Mouse (Mus musculus) bone marrow, adult 2 months (tissue): ENCODE results near the gene Itsn1. TPM values are rescaled to one million over a fixed set of nuclear protein-coding genes. Genes with fewer than 3 reads are reported as not detected.

ENCODE experiments used
- H3K27ac ChIP-seq: fragments of 200-500 bp; 2 replicates; pipeline ENCODE4 v1.5.1; 2012; ENCODE audit warnings: low read depth, mild to moderate bottlenecking, control low read depth, inconsistent platforms, low read length; ENCODE audit not compliant: control insufficient read depth, poor library complexity, insufficient read depth
- H3K4me1 ChIP-seq: fragments of 200-500 bp; 2 replicates; pipeline ENCODE4 v1.6.1; 2011; ENCODE audit warnings: low read length; ENCODE audit not compliant: control insufficient read depth, insufficient read depth
- H3K4me3 ChIP-seq: fragments of 200-500 bp; replicated peaks from 2 replicates; pipeline ENCODE3; 2011; ENCODE audit warnings: mild to moderate bottlenecking, low read depth, low read length, control low read depth; ENCODE audit not compliant: control insufficient read depth
- CTCF ChIP-seq: fragments of 200-500 bp; IDR thresholded peaks from 2 replicates; pipeline ENCODE4 v1.5.1; 2011; ENCODE audit warnings: low read length, control low read depth; ENCODE audit not compliant: control insufficient read depth, insufficient read depth
- POLR2A ChIP-seq: fragments of 200-500 bp; IDR thresholded peaks from 2 replicates; pipeline ENCODE4 v1.6.1; 2011; ENCODE audit warnings: low read depth, mild to moderate bottlenecking, control low read depth, low read length, borderline replicate concordance; ENCODE audit not compliant: control insufficient read depth
- WGBS: fragments of 180-500 bp; shearing (Covaris S2); methylation state at CpG from one replicate; pipeline ENCODE4 v1.1.7; 2018; 5-methylcytosine and 5-hydroxymethylcytosine counted together
- polyA plus RNA-seq: library from polyadenylated mRNA; stranded (reverse); fragments of >200 nt; gene quantifications from 2 replicates; pipeline ENCODE4 v1.2.4, GENCODE M21; 2011; ENCODE audit warnings: low replicate concordance; ENCODE audit not compliant: missing spikeins, insufficient read depth, insufficient read length

Gene Itsn1
- polyA plus RNA-seq, 1 experiment = 158 TPM

DNA sequence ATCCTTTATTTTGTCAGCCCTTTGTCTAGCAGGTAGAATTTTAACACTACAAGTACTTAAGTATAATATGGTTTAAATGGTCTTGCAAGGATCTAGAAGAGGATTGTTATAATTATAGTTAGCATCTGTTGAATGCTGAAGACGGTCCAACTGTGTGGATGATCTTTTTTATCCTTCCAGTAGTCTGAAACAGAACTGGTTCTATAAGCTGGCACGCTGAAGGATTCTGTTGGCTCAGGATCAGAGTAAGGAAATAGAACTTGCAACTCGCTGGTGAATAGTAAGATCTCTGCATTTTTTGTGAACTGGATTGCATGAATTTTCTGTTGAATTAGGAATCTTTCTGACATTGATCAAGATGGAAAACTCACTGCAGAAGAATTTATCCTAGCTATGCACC, 86.0 kb downstream of the Itsn1 start:
- WGBS = 91% methylated on average over 3 of the region's 3 CpGs
- Histone ChIP-seq H3K4me1 (no peaks in the 10 kb centered on the region), H3K4me3 (no peak overlapping the region), H3K27ac (no peak overlapping the region)
- TF ChIP-seq POLR2A (no peak), CTCF (no peak)

DNA sequence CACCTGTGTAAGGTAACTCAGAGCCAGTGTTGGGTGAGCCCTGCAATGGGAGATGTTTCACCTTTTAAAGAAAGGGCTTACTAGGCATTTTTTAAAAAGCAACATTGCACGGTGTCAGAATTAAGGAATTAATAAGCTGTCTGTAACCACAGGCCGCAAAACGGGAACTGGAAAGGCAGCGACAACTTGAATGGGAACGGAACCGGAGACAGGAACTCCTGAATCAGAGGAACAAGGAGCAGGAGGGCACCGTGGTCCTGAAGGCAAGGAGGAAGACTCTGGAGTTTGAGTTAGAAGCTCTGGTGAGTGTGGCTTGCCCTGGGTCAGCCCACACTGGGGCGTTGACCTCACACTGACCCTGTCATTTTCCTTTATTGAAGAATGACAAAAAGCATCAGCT, 91.2 kb downstream of the Itsn1 start:
- H3K27ac ChIP-seq = no peak overlapping the region
- no peaks in the 10 kb centered on the region for H3K4me1 ChIP-seq
- no peak overlapping the region for H3K4me3 ChIP-seq
- TF ChIP-seq CTCF (no peak), POLR2A (no peak)
- WGBS = 46% methylated on average over 8 of the region's 8 CpGs

- WGBS = 89% methylated on average over 7 of the region's 7 CpGs
- H3K4me3 ChIP-seq = no peak overlapping the region
- peaks cover 1% of the 10 kb centered on the region; the same call in 1 of the 2 replicates for H3K4me1 ChIP-seq
- no peak overlapping the region for H3K27ac ChIP-seq
- TF ChIP-seq POLR2A = no peak
Observed at GRCm38 (mm10) chr16:91822325-91822724, 93.2 kb downstream of the Itsn1 start.

DNA sequence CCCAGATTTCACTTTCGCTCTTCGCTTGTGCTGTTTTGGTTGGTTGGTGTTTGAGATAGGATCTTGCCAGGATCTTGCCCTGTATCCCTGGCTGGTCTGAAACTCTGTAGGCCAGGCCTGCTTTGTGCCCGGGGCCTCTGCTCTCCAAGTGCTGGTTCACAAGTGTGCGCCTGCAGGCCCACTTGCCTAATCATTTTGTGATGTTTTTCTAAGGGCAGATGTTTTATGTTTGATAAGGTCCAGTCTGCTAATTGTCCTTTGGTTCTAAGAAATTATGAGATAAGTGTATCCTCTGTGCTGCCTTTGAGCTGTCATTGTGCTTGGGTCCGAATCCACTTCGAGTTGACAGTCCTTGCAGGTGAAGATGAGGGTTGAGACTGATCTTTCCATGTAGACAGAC, 93.7 kb downstream of the Itsn1 start:
- TF ChIP-seq POLR2A (no peak), CTCF (no peak)
- Histone ChIP-seq H3K4me1 (peaks cover 1% of the 10 kb centered on the region; the same call in 1 of the 2 replicates), H3K4me3 (no peak overlapping the region), H3K27ac (no peak overlapping the region)
- WGBS = 61% methylated on average over 6 of the region's 6 CpGs

DNA sequence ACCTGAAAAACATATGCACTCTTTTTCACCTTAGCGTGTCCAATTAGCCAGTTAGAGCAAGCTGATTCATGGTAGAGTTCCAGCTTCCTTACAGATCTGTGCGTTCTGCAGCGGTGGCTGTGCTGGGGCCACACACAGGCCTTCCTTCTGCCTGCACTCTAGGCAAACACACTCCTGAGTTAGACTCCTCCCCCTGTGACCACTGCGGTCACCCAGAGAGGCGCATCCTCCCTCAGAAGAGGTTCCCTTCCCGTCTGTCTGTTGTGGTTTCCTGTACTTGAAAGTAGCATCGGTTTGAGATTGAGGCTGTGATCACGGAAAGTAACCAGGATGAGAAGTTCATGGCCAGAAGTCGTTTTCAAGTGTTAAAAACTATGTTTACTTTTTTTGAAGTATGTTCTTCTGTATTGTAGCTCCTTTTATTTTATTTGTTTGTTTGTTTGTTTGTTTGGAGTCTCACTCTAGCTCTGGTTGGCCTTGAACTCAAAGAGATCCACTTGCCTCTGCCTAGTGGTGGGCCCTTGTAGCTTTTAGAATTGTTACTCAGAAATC, 96.8 kb downstream of the Itsn1 start:
- H3K27ac ChIP-seq = no peak overlapping the region
- H3K4me3 ChIP-seq = no peak overlapping the region
- peaks cover 1% of the 10 kb centered on the region; the same call in 1 of the 2 replicates for H3K4me1 ChIP-seq
- WGBS = 2% methylated on average over 9 of the region's 9 CpGs
- TF ChIP-seq CTCF = no peak
- TF ChIP-seq POLR2A = no peak

- TF ChIP-seq CTCF = no peak
- TF ChIP-seq POLR2A = no peak
- Histone ChIP-seq H3K4me3 (no peak overlapping the region), H3K27ac (no peak overlapping the region), H3K4me1 (peaks cover 1% of the 10 kb centered on the region; the same call in 1 of the 2 replicates)
- WGBS = 91% methylated on average over 2 of the region's 2 CpGs
Observed at GRCm38 (mm10) chr16:91826893-91827292, 97.8 kb downstream of the Itsn1 start.

GRCm38 (mm10) chr16:91827456-91827855, 98.4 kb downstream of the Itsn1 start:
- Histone ChIP-seq H3K4me1 (peaks cover 1% of the 10 kb centered on the region; the same call in 1 of the 2 replicates), H3K4me3 (no peak overlapping the region), H3K27ac (no peak overlapping the region; the same call in 1 of the 2 replicates)
- TF ChIP-seq POLR2A = no peak
- TF ChIP-seq CTCF = no peak
- 86% methylated on average over 5 of the region's 5 CpGs for WGBS

DNA sequence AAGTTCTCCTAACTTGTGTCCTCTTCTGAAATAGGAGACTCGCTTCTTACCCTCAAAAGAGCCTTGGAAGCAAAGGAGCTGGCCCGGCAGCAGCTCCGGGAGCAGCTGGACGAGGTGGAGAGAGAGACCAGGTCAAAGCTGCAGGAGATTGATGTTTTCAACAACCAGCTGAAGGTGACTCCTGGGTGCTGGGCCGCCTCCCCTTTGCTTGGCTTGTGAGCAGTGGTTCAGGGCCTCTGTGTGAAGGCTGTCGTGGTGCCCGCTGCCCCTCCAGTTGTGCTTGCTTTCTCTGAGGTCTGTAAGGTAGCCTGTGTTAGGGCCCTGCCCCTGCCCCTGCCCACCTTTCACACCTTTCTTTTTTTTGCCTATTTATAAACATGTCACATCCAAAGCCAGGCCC, 99.1 kb downstream of the Itsn1 start:
- Histone ChIP-seq H3K4me3 (no peak overlapping the region), H3K4me1 (peaks cover 1% of the 10 kb centered on the region; the same call in 1 of the 2 replicates), H3K27ac (no peak overlapping the region)
- TF ChIP-seq CTCF = no peak
- TF ChIP-seq POLR2A = no peak
- 94% methylated on average over 7 of the region's 7 CpGs for WGBS

DNA sequence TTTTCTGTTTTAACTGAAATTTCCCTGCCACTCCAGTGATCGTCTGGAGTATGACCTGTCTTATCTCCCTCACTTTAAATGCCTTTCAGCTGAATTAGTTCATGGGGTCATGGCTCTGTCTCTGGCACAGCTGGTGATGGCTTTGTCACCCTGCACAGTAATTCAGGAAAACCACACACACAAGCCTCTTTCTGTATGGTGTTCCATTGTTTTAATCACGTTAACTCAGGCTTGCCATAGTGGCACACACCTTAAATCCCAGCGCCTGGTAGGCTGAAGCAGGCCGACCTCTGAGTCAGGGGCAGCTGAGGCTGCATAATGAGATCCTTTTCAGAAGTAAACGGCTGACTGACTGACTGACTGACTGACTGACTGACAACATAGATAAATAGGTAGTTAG, 99.5 kb downstream of the Itsn1 start:
- TF ChIP-seq POLR2A (no peak), CTCF (no peak)
- peaks cover 1% of the 10 kb centered on the region; the same call in 1 of the 2 replicates for H3K4me1 ChIP-seq
- no peak overlapping the region for H3K4me3 ChIP-seq
- WGBS = 78% methylated on average over 5 of the region's 5 CpGs
- no peak overlapping the region for H3K27ac ChIP-seq
